Mouse (Mus musculus) layer of hippocampus, postnatal 10 days (tissue): ENCODE measurements at regions not wholly inside any gene's neighbourhood (a gene's known extent, or its start where the extent isn't known, plus 50 kb on each side); places are given as distances from the start of the nearest gene placed in this dataset.

Experiments used
- DNase-seq, 2 experiments: peaks; one replicate each; pipeline ENCODE4 v3.0.0; 2021; ENCODE audit warnings: low spot score in 2 of 2

DNA sequence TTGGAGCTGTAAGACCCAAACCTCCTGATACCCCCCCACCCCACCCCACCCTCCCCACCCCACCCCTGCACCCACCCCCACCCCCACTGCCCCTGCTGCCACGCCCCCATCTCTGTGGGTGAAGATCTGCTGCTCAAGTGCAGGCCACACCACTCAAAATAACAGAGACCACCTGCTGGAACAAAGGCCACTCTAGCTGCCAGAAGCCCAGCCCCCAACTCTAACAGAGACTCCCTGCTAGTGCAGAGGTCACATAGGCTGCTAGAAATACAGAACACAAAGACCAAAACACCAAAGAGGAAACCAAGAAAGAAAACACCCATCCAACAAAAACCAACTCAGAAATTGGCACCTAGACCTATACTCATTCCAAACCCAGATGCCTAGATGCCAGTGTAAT is 58.9 kb downstream of the Olfr267 start:
- no peak for DNase-seq

GRCm38 (mm10) chr4:58726424-58726823 is 61.1 kb downstream of the Olfr267 start:
- DNase-seq = no peak

GRCm38 (mm10) chr4:58722772-58723171 is 64.7 kb downstream of the Olfr267 start:
- peak; percentile 13 to 35 for DNase-seq

DNA sequence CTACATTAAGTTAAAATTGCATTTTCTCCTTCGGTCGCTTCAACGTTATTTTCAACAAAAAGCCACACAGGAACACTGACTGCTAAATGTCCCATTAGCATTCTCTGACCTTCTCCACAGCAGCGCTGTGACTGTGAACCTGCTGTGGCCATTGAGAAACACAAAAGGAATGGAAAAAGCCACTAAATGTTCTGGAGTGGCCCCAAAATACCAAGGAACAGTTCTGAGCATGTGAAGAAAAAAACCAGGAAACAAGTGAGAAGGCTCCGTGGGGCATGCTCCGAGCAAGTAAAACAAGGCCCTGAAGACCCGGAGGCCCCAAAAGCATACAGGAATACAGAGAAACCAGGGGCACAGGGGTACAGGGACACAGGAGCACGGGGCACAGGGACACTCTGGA is 66.8 kb downstream of the Olfr267 start:
- no peak for DNase-seq

DNA sequence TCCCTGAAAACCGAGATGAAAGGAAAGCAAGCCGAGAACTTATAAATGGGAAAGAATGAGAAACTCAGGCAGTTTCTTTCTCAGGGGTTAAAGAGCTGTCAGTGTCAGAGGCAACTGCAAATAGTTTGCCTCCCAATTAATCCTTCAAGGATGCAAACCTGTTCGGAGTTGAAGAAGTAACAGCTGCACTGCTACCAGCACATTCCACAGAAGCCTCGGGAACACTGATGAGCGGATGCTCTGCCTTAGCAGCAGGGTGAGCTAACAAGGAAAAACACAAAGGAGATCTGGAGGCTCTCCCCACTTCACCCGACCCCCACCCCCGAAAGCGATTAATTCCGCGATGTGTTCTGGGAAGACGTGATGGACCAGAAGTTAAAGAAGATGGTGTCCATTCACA is 71.1 kb downstream of the Olfr267 start:
- no peak for DNase-seq

DNA sequence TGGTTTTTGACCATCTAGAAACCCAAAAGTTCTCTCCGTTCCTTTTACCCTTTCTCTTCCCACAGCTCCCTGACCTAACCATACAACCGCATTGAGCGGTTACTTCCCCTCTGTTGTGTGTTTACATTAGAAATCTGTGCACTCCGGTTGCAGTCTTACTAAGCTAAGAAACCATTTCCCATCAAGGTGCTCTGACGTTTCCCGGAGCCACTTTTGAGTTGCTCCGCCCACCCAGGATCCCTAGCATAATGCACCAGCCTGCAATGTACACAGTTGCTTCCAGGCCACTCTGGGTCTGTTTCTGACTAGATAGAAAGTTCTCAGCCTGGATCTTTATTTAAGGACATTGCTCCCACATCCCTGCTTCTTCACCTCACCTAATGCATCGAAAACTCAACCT is 71.7 kb downstream of the Olfr267 start:
- DNase-seq = no peak

- DNase-seq = no peak
These were observed 73.3 kb downstream of the Olfr267 start for GRCm38 (mm10) chr4:58714221-58714620.

GRCm38 (mm10) chr4:58712875-58713274 is 74.6 kb downstream of the Olfr267 start:
- no peak for DNase-seq

DNA sequence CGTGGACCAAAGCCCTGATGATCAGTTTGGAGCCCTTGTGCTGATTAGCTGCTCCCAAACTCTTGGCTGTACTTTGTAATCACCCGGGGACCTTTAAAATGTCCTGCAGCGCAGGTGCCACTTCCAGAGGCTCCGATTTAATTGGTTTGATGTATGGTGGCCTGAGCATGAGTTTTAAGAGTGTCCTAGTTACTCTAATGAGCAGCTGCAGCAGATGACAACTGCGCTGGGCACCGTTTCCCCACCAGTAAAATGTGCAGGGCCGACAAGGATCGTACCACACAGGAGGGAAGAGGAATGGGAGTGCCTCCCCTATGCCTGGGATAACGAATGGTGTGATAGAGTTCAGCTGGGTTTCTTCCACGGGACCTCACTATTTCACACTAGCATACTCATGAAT is 75.3 kb downstream of the Olfr267 start:
- DNase-seq = no peak

DNA sequence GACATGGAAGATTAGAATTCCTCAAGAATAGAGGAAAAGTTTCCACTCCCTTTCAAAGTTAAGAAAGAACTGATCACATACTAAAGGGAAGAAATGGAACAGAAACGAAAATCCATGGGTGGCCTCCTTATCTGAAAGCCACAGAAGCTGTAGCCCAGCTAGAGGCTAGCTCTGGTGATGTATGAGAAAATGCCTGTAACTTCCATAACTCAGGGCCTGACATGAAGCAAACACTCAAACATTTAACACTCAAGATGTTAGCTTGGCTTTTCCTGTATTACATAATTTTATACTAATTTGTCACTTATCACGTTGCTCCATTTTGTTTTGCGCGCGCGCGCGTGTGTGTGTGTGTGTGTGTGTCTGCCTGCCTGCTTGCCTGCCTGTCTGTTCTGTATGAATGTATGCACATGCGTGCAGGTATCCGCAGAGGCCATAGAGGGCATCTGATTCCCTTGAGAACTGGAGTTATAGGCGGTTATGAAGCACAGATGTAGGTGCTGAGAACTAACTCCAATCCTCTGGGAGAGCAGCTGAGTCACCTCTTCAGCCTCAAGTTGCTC is 88.2 kb downstream of the Olfr267 start:
- no peak for DNase-seq

DNA sequence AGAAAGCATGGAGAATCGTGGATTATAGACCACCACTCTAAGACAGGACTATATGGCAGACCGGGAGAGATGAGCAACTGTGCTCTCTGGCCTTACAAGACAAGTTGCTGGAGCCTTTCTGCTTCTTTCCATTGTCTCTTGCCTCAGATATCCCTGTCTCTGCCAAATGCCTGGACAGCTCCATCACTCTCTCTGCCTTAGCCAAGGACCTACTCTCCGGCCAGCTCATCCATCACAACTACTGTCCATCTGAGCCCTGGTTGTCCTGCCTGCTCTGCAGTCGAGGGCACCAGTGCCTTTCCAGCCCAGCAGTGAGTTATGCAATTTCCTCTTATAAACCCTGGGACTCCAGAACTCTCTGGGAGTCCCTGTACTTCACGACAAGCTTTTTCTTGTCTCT is 88.7 kb downstream of the Olfr267 start:
- DNase-seq = no peak

DNA sequence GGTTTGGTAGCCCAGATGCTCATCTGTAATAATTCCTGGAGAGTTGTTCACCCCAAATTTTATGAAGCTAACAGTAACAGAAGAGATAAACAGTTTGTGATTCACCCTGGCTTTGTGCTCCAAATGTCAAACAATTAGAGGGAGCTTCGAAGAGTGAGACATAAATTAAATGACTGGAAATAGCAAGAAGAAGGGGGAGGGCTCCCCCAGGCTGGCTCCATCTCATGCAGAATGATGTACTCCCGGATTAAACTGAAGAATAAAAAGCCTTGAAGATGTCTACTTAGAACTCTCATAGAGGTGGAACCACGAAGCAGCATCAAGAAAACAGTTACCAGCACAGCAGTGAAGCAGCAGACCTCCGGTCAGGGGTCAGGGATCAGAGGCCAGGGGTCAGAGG is 90.8 kb downstream of the Olfr267 start:
- DNase-seq = no peak

DNA sequence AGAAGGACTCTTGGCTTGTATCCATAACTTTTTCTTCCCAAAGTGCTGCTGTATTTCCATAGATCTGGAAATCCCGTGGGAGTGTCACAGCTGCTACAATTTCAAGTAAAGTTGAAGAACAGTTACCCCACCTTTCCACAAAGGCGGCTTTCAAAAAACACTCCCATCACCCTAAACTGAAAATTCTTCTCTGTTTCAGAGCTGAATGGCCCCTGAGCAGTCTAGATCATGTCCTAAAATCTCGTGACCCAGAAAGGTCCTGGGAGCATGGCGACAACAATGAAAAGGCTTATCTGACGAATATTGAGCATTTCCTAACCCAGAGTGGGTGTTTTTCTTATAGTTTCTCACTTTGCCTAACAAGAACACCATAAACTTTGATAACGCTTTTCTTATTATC is 92.2 kb downstream of the Olfr267 start:
- DNase-seq = no peak

DNA sequence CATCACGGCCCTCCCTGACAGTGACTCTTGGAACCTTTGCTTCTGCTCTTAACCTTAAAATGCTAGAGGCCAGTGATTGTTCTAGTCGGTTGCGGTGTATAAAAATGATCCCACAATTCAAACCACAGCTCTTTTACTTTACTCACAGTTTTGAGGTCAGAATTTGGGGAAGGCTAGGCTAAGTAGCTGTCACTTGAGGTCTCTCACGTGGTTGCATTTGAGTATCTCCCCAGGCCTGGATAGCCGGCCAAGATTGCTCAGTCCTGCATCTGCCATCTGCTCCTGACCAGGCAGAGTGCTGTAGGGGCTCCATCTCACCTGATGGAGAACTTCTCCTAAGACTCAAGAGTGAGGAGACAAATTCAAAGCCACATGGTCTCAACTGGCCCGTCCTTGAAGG is 94.5 kb downstream of the Olfr267 start:
- DNase-seq = no peak

GRCm38 (mm10) chr4:58681926-58682325 is 105.6 kb downstream of the Olfr267 start:
- no peak for DNase-seq

DNA sequence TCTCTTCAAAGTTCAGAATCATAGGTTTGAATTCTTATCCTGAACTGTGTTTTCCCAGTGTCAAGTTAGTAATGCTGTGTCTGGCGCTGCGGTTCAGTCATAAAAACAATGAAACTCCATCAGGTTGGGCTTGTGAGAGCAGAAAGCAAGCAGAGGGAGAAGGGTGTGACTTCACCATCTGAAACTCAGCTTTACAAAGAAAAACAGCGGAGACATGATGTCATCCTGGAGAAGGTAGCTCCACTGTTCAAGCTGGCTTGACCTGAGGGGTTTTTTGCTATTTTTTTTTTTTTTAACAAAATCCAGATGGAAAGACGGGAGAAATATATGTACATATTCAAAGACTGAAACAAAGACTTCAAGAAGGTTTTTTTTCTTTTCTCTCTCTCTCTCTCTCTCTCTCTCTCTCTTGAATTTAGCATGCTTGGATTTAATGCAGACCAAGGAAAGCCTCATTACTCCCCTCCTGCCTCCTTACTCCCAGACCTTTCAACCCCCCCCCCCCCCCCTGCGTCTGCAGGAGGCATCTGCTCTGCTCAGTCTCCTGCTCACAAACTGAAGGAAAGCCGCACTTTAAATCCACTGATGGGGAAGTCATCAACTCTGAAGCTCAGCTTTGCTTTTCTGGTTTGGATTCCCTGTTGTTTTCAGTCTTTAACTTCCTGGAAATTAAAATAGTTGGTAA is 109.7 kb downstream of the Olfr267 start:
- no peak for DNase-seq

DNA sequence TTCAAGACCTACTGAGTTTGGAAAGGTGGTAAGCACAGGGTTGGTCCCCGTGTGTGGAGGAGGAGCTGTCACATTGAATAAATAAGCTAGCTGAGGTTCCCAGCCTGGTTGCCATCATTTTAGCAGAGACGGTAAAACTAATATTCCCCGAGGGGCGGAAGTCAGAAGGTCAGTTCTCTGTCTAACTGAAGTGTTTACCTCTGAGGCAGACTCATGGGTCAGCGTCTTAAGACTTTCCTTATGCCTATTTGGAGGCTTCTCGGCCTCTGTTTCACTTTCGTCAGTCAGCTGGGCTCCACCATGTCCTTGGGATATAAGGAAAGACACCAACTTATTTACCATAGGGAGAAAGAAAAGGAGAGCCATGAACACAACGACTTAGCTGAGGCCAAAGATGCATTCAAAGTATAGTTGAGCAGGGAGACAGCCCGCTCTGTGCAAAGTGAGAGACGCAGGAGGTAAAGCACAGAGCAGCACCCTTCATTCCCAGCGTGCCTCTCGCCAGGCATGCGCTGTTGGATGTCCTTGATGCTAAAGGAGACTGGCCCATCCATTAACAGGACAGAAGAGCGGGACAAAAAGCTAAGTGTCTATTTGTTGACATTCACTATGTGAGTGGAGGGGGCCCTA is 116.0 kb downstream of the Olfr267 start:
- no peak for DNase-seq

DNA sequence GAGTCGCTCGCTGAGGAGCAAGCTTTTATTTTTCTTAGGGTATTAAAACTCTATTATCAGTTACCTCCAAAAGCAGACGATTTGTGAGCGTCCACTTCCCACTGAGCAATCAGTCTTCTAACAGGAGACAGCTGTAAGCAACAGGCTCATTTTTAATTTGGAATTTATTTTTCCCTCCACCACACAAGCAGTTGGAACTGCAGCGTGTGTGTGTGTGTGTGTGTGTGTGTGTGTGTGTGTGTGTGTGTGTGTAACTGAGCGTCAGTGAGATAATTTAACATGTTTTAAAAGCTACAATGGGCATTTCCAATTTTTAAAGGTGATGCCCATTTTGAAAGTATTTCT is 116.6 kb downstream of the Olfr267 start:
- DNase-seq = no peak

DNA sequence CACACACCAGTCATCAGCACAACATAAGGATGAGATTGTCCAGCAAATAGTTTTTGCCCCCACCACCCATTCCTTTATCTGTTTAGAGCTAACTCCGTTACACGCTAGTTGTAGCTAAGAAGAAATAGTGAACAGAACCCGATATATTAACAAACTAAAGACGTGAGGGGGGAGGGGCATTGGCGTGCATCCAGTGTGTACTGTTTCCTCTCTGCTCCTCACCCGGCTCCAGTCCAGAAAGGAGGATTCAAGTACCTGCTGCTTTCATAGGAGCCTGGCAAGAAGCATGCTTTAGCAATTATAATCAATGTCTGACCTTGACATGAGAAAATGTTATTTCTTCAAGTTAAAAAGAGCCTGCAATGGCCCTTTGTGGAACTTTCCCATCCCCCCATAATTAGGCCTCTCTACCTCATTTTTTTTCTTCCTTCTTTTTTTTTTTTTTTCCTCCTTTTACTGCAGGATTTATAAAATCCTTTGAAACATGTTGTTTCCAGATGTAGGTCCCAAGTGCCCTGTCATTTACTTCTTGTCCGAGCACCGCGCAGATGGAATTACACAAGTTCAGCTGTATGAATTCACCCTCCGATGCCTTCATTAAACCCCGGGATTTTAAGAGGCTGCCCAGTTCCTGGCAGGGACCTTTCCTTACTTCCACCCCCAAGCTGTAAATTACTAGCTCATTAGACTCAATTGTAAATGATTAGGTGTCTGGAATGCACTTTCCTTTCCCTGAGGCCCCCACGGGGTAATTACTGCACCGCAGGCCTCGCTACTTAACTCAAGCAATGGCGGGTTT is 116.6 kb upstream of the Lpar1 start:
- no peak for DNase-seq

GRCm38 (mm10) chr4:58668368-58669153 is 114.9 kb upstream of the Lpar1 start:
- no peak for DNase-seq

DNA sequence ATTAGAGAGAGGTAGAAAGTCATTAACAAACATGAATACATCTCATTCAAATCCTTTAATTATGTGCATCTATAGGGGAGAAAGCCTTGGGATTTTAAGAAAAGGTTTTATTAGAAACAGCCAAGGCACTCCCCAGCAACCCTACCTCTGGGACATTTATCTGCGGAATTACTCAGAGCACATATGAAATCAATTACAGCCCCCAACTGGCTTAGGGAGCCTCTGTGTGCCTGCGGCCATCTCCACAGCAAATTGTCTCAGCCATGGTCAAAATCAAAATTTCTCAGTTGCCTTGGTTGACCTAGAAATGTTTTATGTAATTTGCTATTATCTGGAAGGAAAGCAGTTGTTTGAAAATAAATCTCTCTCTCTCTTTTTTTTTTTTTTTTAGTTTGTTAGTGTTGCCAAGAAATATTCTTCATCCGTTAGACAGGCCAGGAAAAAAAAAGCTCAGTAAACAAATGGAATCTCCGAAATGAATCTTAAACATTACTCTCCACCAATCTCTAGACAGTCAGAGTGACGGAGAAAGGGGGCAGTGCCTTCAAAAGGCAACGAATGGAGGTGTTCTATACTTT is 110.0 kb upstream of the Lpar1 start:
- no peak for DNase-seq
